Mouse (Mus musculus) thymus, adult 2 months (tissue): ENCODE measurements around the gene Serpinb13. TPM values are rescaled to one million over a fixed set of nuclear protein-coding genes. Genes with fewer than 3 reads are reported as not detected.
A peak's percentile ranks its signal among the peaks of the same experiment; 100 is the strongest.

Experiments
- DNase-seq: peaks from one replicate; pipeline ENCODE4 v3.0.0; 2021
- H3K27ac ChIP-seq: fragments of 200-500 bp; 2 replicates; pipeline ENCODE4 v1.5.1; 2012; ENCODE audit warnings: low read length, control low read depth; ENCODE audit not compliant: control insufficient read depth, insufficient read depth
- H3K27me3 ChIP-seq: fragments of 200-500 bp; 2 replicates; pipeline ENCODE4 v1.6.1; 2012; ENCODE audit warnings: mild to moderate bottlenecking, low read length, moderate library complexity, mixed read lengths; ENCODE audit not compliant: control insufficient read depth, insufficient read depth
- H3K36me3 ChIP-seq: fragments of 200-500 bp; 2 replicates; pipeline ENCODE4 v1.6.1; 2012; ENCODE audit warnings: mild to moderate bottlenecking, low read length, moderate library complexity; ENCODE audit not compliant: control insufficient read depth, insufficient read depth
- H3K4me1 ChIP-seq: fragments of 200-500 bp; replicated peaks from 2 replicates; pipeline ENCODE4 v1.6.1; 2012; ENCODE audit warnings: low read length; ENCODE audit not compliant: control insufficient read depth, insufficient read depth
- H3K4me3 ChIP-seq: fragments of 200-500 bp; 2 replicates; pipeline ENCODE4 v1.5.1; 2012; ENCODE audit warnings: mild to moderate bottlenecking, low read length, control low read depth, moderate library complexity; ENCODE audit not compliant: control insufficient read depth, insufficient read depth
- CTCF ChIP-seq: fragments of 200-500 bp; IDR thresholded peaks from 2 replicates; pipeline ENCODE4 v1.5.1; 2012; ENCODE audit warnings: mild to moderate bottlenecking, control low read depth, low read length, moderate library complexity, borderline replicate concordance; ENCODE audit not compliant: control insufficient read depth, poor library complexity, insufficient read depth; ENCODE audit errors: extremely low read depth
- POLR2A ChIP-seq: fragments of 200-500 bp; IDR thresholded peaks from 2 replicates; pipeline ENCODE4 v1.6.1; 2012; ENCODE audit warnings: mild to moderate bottlenecking, low read length, control low read depth, moderate library complexity; ENCODE audit not compliant: control insufficient read depth, poor library complexity, insufficient read depth; ENCODE audit errors: extremely low read depth
- WGBS: fragments of 180-500 bp; shearing (Covaris S2); methylation state at CpG from one replicate; pipeline ENCODE4 v1.1.7; 2018; 5-methylcytosine and 5-hydroxymethylcytosine counted together
- polyA plus RNA-seq: library from polyadenylated mRNA; depleted of rRNA; stranded (reverse); fragments of >200 nt; gene quantifications from 2 replicates; pipeline ENCODE4 v1.2.3, GENCODE M21; 2012

Gene Serpinb13
- polyA plus RNA-seq, 1 experiment = 0.11 TPM

GRCm38 (mm10) chr1:106983092-106983491 lies 2.3 kb downstream of the Serpinb13 start:
- no peaks in the 10 kb centered on the region for H3K4me1 ChIP-seq
- TF ChIP-seq POLR2A = no peak
- TF ChIP-seq CTCF = no peak
- H3K27ac ChIP-seq = no peak overlapping the region
- no peaks in the 10 kb centered on the region for H3K36me3 ChIP-seq
- no peaks in the 10 kb centered on the region for H3K27me3 ChIP-seq
- 100% methylated on average over 1 of the region's 1 CpGs for WGBS
- no peak overlapping the region for H3K4me3 ChIP-seq
- DNase-seq = no peak

GRCm38 (mm10) chr1:106983865-106984264 lies 3.1 kb downstream of the Serpinb13 start:
- no peak for DNase-seq
- TF ChIP-seq CTCF (no peak), POLR2A (no peak)
- Histone ChIP-seq H3K27ac (no peak overlapping the region), H3K4me3 (no peak overlapping the region), H3K36me3 (no peaks in the 10 kb centered on the region), H3K4me1 (no peaks in the 10 kb centered on the region), H3K27me3 (no peaks in the 10 kb centered on the region)
- WGBS = 41% methylated on average over 2 of the region's 2 CpGs

- Histone ChIP-seq H3K36me3 (no peaks in the 10 kb centered on the region), H3K4me1 (no peaks in the 10 kb centered on the region), H3K27ac (no peak overlapping the region), H3K27me3 (no peaks in the 10 kb centered on the region), H3K4me3 (no peak overlapping the region)
- no peak for TF ChIP-seq POLR2A
- no peak for TF ChIP-seq CTCF
- 83% methylated on average over 13 of the region's 13 CpGs for WGBS
- DNase-seq = no peak
Measured at GRCm38 (mm10) chr1:107000424-107000823, 19.6 kb downstream of the Serpinb13 start.

- TF ChIP-seq CTCF = no peak
- TF ChIP-seq POLR2A = no peak
- 96% methylated on average over 2 of the region's 2 CpGs for WGBS
- no peak overlapping the region for H3K4me3 ChIP-seq
- H3K27me3 ChIP-seq = no peaks in the 10 kb centered on the region
- H3K27ac ChIP-seq = no peak overlapping the region
- no peaks in the 10 kb centered on the region for H3K4me1 ChIP-seq
- H3K36me3 ChIP-seq = no peaks in the 10 kb centered on the region
- DNase-seq = no peak
Measured at GRCm38 (mm10) chr1:107001754-107002153, 21.0 kb downstream of the Serpinb13 start.

GRCm38 (mm10) chr1:107006316-107006715 lies 25.5 kb downstream of the Serpinb13 start:
- TF ChIP-seq CTCF (no peak), POLR2A (no peak)
- Histone ChIP-seq H3K4me3 (no peak overlapping the region), H3K27ac (no peak overlapping the region), H3K36me3 (no peaks in the 10 kb centered on the region), H3K27me3 (no peaks in the 10 kb centered on the region), H3K4me1 (no peaks in the 10 kb centered on the region)
- no peak for DNase-seq
- WGBS = 93% methylated on average over 3 of the region's 3 CpGs

- no peak overlapping the region for H3K27ac ChIP-seq
- no peak overlapping the region for H3K4me3 ChIP-seq
- no peaks in the 10 kb centered on the region for H3K27me3 ChIP-seq
- H3K4me1 ChIP-seq = no peaks in the 10 kb centered on the region
- 36% methylated on average over 2 of the region's 2 CpGs for WGBS
- H3K36me3 ChIP-seq = no peaks in the 10 kb centered on the region
- TF ChIP-seq POLR2A (no peak), CTCF (no peak)
- peak; percentile 7 for DNase-seq
Measured at GRCm38 (mm10) chr1:107014530-107014929, 33.7 kb downstream of the Serpinb13 start.

GRCm38 (mm10) chr1:107015210-107015609 lies 34.4 kb downstream of the Serpinb13 start:
- Histone ChIP-seq H3K4me3 (no peak overlapping the region), H3K36me3 (no peaks in the 10 kb centered on the region), H3K27ac (no peak overlapping the region), H3K4me1 (no peaks in the 10 kb centered on the region), H3K27me3 (no peaks in the 10 kb centered on the region)
- TF ChIP-seq CTCF = no peak
- no peak for TF ChIP-seq POLR2A
- no peak for DNase-seq
- 81% methylated on average over 7 of the region's 7 CpGs for WGBS
